Mouse (Mus musculus): ENCODE results near the gene Vmn1r201.

Gene Vmn1r201

GRCm38 (mm10) chr13:22471623-22472022, at the start of gene Vmn1r201:
TSS of gene Vmn1r201 (plus strand) at chr13:22471923.
- in situ Hi-C loops (cut with MboI, MseI): no loop called here

- in situ Hi-C loops (cut with MboI, MseI): no loop called here
Measured at GRCm38 (mm10) chr13:22455145-22455544, 16.6 kb upstream of the Vmn1r201 start.

DNA sequence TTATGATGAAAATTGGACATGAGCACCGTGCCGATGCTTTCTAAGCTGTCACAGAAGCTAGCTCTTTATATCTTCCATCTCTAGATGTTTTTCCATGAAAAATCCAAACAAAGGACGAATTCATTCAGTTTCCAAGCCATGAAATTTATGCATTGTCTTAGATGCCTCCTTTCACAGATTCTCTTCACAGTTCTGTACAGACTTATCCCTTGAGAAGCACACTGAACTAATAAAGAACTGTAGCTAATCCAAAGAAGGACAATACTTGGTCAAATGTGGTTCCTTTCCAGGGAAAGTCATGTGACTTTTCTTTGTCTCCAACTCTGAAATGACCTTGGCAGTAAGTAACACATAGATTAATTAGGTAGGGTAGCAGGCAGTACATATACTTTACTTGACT, 30.7 kb downstream of the Vmn1r201 start:
- in situ Hi-C loops (cut with MboI, MseI): no loop called here

GRCm38 (mm10) chr13:22505281-22505680, 33.6 kb downstream of the Vmn1r201 start, which contains the start of gene Vmn1r202:
TSS of gene Vmn1r202 (minus strand) at chr13:22505381.
- in situ Hi-C loops (cut with MboI, MseI): no loop called here

DNA sequence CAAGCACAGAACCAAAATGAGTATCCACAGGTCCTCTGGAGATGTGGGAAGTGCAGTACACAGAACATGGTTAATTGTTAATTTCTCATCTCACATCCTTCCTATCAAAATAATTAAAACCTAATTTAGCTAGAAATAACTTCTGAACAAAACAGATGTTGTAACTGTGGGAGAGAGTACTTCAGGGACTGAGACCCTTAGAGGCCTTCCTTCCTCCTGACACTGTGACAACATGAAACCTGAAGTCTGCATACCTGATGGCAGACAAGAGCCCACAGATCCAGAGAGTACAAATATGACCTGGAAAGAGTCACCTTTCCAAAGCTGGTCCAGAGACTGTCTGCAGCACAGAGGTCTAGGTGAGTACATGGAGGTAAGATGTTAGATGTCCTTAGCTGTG, 46.1 kb downstream of the Vmn1r201 start, which contains the start of gene Vmn1r203:
Gene Vmn1r203 (plus strand): TSS at position 301 of the 400 bp plus-strand sequence.
- in situ Hi-C loops (cut with MboI, MseI): no loop called here
